Mouse (Mus musculus) embryo, embryonic 10 days (tissue): Measurements from ENCODE around the gene Gm12355.
"Not testable (repeated sequence)": the region's sequence is repeated elsewhere in the genome, so short reads cannot be mapped to it uniquely, and the experiment has no call there.

ENCODE experiments used
- DNase-seq: peaks from one replicate; pipeline ENCODE4 v3.0.0-alpha.2; 2015; ENCODE audit warnings: low spot score

Gm12355 gene

DNA sequence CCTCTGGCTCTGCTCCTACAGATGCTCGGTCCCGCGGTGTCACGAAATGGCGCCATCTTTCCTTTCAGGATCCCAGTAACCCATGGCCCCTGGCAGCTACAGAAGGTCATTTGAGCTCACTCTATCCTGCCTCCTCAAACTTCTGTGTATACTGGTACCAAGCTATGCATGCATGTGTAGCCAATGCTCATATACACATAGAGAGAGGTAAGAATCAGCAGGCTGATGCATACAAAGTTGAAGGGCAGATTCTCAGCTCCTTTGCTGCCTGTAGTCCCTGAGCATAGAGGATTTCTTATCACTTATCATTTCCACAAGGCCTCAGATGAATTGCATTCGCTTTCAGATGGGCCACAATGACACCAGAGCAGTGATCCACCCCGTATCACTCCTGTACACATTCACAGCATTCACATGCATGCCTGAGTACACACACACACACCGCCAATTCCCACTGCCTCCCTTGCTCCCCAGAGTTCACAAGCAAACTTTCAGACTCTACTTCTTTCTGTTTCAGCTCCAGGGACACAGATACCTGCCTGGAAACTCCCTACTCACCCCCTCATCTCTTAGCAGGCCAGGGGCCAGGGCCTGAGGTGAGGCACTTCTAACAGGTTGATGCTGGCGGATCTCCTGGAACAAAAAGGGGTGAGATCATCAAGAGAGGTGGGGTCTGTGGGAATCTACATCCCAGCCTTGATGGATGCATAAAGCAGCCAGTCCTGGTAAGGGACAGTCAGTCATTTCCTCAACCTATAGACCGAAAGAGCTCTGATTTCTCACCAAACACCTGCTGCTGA is at the start of gene Gm12355, which contains the start of gene Gsdma3:
Gm12355 (minus strand) TSS at position 51 of the 800 bp plus-strand sequence.
Gsdma3 (plus strand) TSS at position 750 of the 800 bp plus-strand sequence.
- DNase-seq = no peak

DNA sequence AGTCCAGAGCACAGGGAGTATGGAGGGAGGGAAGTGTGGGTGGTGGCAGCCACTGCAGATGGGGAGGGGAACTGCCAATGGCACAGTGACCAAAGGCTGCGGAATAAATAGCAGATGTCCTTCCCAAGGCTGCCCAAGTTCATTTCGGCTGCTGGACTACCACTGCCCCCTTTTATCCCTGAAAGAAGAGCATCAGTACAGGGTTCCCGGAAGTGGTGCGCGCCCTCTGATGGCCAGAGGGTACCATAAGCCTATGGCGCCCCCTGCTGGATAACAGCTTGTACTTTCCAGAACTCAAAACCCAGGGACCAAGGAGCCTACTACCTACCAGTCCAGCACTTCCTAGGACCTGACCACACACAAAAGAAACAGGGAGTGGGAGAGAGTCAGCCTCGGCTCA is 47.7 kb upstream of the Gm12355 start:
- peak; percentile 77 for DNase-seq

DNA sequence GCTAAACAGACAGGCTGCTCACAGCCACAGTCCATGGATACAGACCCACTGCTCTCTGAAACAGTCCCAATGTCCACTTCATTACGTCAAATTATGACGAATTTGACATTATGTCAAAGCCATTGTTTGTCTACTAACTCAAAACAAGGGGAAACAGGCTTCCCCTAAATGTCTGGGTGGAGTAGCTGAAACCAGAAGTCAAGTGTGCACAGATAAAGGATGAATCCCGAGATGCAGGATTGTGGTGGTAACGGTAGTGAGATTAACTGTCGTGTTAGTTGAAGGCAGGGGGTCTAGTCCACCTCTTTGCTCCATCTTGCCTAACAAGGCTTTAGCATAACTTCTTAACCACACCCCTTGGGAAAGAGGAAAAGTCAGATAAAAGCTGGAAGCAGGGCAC is 47.0 kb upstream of the Gm12355 start:
- no peak for DNase-seq

DNA sequence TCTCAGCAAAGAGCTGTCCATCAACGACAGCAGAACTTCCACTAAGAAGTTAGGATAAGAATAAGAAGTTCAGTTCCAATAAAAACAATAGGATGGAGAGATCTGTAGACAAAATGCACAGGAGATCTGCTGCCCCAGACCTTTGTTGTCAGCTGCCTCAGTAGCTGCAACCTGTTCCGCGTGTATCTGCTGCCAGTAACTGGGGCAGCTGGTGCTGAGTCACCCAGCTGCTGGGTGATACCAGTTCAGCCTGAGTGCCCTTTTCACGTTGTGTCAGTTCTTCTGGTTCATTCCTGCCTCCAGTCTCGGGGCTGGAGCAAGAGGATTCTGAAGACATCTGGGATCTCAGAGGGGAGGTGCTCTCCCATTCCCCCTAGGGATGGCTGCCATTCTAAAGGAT is 46.4 kb upstream of the Gm12355 start:
- no peak for DNase-seq

DNA sequence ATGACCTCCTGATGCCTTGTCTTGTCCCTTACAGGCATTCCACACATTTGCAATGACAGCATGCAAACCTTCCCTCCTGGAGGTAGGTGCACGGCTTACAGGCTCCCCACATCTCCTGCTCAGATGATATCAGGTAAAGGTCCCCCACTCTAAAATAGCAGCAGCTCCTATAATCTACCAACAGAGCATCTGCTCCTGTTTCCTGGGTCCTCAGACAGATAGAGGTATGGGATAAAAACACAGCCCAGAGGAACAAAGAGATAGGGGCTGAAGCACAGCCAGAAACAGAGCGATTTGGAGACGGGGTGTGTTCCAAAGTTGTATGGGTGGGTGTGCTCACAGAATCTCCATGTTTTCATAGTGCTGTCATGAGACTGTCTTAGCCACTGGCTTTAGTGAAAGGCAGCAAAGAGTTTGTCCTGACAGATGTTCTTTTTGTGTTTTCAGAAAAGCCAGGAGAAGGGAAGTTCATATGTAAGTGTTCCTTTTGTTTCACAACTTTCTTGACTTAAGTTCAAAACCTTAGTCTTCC is 45.9 kb upstream of the Gm12355 start:
- no peak for DNase-seq

DNA sequence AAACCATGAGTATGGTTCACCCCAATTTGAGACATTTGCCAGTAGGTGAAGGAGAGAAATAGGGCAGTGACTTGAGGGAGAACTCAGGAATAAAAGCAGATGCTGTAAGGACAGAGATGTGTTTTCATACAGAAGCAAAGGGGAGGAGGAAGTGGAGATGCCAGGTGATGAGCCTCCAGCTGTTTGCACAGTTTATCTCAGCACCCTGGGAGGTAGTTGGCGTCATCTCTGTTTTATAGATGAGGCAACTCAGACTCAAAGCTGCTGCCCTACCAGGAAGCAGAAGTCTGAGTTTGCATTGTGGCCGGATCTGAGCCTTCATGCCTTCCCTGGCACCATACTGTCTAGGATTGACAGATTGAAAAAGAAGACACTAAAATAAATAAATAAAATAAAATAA is 43.5 kb upstream of the Gm12355 start:
- DNase-seq = no peak

DNA sequence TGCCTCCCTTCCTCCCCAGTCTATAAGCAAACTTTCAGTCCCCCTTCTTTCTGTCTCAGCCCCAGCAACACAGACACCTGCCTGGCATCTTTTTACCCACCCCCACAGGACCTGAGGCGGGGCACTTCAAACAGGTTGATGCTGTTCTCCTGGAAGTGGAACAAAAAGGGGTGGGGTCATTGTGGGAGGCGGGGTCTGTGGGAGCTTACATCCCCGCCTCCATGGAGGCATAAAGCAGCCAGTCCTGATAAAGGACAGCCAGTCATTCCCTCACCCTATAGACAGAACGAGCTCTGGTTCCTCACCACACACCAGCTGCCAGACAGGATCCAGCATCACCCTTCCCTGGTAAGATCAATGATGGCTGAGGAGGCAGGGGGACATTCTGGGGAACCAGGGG is 38.6 kb upstream of the Gm12355 start, which contains the start of gene Gsdma:
Gsdma (plus strand) TSS at position 261 of the 400 bp plus-strand sequence.
- DNase-seq = no peak

DNA sequence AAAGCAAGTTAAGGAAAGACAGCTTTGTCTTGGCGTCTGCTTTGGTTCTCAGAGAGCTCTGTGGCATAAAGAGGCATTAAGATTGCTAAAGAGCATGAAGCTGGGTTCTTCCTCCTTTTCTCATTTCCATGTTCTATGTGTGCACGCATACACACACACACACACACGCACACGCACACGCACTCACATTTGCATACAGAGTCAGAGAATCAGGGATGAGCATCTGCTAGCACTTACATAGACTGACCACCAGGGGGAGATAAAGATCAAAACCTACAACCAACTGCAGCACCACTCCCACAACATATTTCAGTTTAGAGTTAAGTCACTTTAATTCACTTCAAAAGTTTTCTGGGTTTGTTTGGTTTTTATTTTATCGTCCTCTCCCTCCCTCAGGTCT is 35.1 kb upstream of the Gm12355 start:
- peak; percentile 74 for DNase-seq

DNA sequence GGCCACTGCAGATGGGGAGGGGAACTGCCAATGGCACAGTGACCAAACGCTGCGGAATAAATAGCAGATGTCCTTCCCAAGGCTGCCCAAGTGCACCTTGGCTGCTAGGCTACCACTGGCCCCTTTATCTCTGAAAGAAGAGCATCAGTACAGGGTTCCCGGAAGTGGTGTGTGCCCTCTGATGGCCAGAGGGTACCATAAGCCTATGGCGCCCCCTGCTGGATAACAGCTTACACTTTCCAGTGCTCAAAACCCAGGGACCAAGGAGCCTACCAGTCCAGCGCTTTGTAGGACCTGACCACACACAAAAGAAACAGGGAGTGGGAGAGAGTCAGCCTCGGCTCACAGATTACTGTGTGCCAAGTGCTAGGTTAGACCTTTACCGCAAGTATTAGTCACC is 29.6 kb upstream of the Gm12355 start:
- DNase-seq = peak; percentile 71

DNA sequence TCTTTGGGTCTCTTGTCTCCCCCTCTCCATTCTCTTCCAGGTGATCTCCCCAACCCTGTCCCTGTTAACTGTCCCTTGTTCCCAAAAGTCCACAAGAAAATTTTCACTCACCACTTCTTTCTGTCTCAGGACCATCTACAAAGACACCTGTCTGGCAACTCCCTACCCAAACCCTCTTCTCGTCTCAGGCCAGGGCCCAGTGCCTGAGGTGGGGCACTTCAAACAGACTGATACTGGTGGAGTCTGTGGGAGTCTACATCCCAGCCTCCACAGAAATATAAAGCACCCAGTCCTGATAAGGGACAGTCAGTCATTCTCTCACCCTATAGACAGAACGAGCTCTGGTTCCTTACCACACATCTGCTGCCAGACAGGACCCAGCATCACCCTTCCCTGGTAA is 21.0 kb upstream of the Gm12355 start, which contains the start of gene Gsdma2:
Gsdma2 (plus strand) TSS at position 301 of the 400 bp plus-strand sequence.
- DNase-seq = no peak

DNA sequence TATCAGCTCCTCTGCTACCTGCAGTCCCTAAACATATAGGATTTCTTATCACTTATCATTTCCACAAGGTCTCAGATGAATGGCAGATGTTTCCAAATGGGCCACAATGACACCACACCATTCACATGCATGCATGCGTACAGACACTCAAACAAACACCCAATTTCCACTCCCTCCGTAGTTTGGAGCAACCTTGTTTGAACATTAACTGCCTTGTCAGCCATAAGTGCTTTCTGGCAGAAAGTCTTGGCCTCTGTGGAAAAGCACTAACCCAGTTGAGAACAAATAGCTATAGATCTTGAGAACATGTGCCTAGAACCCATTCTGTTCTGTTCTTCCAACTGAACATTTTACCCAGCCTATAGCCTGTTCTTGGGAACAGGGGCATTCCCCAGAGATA is 20.5 kb upstream of the Gm12355 start:
- DNase-seq = no peak

DNA sequence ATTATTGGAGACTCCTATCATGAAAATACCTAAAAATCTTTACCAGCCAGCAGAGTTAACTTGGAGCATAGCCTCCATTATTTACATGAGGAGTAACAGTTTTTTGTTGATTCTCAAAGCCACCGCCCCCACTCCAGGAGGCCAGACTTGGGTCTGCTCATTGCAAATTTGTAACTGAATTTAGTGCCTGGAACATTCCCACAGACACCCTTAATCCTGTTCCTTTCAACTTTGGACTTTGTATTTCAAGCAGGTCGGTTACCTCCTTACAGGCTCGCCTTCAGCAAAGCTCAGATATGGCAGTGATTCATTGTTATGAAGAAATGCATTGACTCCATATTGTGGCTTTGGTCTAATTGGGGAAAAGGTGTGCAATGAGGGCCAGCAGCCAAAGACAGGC is 19.3 kb upstream of the Gm12355 start:
- DNase-seq = no peak

DNA sequence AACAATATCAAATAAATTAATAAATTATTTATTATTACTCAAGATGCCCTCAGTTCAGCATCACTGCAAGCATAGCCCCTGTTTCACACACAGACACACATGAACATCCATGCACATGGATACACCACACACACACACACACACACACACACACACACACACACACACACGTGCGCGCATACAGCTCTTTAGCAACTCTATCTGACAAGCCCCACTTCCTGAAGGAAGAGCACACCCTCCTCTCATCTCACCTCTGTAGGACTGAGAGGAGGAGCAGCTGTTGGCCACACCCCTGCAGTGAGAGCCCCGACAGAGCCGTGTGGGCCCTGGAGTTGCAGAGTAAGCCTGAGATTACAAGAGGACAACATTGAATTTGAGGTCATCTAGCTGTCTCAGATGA is 14.6 kb upstream of the Gm12355 start:
- DNase-seq = no peak

DNA sequence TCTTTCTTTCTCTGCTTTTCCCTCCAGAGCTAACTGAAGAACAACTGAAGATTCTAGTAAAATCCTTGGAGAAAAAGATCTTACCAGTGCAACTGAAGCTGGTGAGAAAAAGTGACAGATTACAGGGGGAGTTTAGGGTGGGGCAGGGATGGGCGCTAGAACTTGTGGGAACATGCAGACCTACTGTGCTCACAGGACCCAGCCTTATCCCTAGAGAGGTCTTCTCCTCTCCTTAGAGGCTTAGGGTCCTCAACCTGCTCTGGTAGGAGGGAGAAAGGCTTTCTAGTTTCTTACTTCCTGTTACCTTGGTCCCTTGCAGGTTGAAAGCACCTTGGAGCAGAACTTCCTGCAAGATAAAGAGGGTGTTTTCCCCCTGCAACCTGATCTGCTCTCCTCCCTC is 12.0 kb upstream of the Gm12355 start:
- DNase-seq = no peak

DNA sequence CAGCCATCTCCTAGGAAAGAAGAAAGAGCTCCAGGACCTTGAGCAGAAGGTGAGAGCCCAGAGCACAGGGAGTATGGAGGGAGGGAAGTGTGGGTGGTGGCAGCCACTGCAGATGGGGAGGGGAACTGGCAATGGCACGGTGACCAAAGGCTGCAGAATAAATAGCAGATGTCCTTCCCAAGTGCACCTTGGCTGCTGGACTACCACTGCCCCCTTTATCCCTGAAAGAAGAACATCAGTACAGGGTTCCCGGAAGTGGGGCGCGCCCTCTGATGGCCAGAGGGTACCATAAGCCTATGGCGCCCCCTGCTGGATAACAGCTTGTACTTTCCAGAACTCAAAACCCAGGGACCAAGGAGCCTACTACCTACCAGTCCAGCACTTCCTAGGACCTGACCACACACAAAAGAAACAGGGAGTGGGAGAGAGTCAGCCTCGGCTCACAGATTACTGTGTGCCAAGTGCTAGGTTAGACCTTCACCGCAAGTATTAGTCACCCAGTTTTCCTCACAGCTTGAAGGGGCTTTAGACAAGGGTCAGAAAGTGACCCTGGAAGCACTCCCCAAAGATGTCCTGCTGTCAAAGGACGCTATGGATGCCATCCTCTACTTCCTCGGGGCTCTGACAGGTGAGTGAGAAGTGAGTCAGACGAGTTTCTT is 10.0 kb upstream of the Gm12355 start:
- peak; percentile 25 for DNase-seq

DNA sequence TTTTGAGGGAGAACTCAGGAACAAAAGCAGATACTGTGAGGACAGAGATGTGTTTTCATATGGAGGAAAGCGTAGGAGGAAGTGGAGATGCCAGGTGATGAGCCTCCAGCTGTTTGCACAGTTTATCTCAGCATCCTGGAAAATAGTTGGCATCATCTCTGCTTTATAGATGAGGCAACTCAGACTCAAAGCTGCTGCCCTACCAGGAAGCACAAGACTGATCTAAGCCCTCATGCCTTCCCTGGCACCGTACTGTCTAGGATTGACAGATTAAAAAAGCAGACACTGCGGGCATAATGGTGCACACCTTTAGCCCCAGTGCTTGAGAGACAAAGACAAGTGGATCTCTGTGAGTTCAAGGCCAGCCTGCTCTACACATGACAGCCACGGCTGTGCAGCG is 5.2 kb upstream of the Gm12355 start:
- DNase-seq = no peak

DNA sequence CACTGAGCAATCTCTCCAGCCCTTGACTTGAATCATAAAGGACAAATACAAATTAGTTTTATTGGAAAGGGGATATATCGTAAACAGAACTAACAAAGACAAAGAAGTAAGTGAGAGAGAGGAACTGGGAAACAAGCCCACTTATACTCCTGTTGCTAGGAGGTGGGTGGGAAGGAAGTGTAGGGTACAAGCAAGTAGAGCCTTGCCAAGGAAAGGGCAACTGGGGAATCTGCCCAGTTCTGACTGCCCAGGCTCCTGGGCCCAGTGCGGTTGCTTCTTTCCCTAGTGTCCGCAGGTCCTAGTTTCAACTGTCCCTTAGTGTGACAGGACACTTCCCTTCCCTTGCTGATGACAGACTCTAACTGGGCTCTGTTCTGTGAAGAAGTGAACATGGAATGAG is 3.2 kb upstream of the Gm12355 start:
- no peak for DNase-seq

DNA sequence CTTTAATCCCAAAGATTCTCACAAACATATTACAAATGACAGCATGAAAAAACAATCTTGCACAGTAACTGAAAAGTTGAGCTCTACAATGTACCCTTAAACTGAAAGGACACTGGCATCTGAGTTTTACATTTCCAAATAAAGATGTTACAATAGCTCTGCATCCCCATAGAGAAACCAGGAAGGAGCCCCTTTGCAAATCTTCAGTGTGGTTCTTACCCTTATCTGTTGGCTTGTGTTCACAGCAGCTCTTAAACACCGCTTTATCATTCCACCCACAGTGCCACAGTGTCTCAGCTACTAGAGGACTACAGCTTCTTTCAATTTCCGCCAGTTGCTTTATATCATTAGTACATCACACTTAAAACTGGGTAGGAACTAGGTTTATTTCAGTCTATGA is 1.1 kb downstream of the Gm12355 start:
- DNase-seq = not testable (repeated sequence)

DNA sequence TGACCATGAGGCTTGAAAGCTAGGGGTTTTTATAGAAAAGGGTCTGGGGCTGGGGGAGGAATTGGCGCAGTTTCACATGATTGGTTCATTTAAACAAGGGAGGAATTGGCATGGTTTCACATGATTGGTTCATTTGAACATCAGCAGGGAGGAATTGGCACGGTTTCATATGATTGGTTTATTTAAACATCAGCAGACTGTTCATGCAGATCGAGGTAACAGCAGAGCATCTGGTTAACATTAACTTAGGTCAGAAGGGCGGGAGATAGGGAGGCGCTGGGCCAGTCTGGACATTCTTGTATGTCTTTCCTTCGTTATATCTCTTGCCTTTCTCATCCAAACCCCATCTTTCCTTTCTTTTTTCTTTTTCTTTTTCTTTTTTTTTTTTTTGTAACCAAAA is 1.5 kb downstream of the Gm12355 start:
- DNase-seq = not testable (repeated sequence)

DNA sequence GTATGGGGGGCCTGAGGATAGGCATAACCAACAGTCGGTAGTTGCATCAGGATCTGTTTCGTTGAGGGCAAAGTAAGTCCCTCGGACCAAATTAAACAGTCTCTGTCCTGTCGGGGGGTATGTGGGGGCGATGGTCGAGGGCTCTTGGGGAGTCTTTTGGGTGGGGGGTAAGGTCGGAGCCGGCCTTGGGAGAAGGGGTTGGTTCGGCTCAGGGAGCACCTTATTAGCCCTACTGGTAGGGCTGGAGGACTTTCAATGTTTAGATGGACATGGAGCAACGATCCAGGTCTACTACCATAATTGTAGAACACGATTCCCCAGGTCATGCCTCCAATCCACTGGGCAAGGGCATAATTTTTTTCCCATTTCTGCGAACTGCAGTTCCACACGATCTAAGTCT is 4.7 kb downstream of the Gm12355 start:
- no peak for DNase-seq

DNA sequence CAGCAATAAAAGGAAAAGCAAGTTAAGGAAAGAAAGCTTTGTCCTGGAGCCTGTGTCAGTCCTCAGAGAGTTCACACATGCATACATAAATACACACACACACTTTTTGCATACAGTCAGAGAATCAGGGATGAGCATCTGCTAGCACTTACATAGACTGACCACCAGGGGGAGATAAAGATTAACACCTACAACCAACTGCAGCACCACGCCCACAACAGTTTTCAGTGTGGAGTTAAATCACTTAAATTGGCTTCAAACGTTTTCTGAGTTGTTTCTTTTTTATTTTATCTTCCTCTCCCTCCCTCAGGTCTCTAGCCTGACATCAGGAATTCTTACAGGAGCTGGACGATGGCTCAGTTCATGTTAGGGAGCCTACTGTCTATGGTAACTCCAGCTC is 18.7 kb downstream of the Gm12355 start:
- DNase-seq = peak; percentile 84

DNA sequence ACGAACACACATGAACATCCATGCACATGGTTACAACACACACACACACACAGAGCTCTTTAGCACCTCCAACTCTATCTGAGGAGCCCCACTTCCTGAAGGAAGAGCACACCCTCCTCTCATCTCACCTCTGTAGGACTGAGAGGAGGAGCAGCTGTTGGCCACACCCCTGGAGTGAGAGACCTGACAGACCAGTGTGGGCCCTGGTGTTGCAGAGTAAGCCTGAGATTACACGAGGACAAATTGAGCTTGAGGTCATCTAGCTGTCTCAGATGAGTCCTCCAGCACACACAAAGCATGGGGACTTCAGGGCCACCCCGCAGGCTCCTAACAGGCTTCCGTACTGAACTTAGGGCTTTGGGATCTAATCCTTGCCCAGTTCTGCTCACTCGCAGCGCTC is 20.6 kb downstream of the Gm12355 start:
- not testable (repeated sequence) for DNase-seq

DNA sequence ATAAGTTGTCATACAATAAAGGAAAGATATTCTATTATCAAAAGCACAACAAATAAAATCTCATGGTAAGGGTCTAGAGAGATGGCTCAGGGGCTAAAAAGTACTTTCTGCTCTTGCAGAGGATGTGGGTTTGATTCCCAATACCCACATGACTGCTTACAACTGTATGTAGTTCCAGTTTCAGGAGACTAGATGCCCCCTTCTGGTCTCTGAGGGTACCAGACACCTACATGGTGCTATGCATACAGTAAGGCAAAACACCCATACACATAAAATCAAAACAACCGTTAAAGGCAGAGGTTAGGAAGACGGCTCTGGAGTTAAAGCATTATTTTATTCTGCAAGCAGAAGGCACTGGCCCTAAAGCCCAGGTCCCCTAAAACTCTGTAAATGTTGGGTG is 21.5 kb downstream of the Gm12355 start:
- no peak for DNase-seq
